Mouse (Mus musculus) brown adipose tissue, adult 24 weeks (tissue): ENCODE data around the gene Acox3. TPM values are rescaled to one million over a fixed set of nuclear protein-coding genes. Genes with fewer than 3 reads are reported as not detected.

ENCODE experiments used
- H3K27ac ChIP-seq: fragments of 200-500 bp; replicated peaks from 2 replicates; pipeline ENCODE4 v1.5.1; 2012; ENCODE audit warnings: low read depth, mild to moderate bottlenecking, low read length
- H3K4me1 ChIP-seq: fragments of 200-500 bp; 2 replicates; pipeline ENCODE4 v1.6.1; 2012; ENCODE audit warnings: low read length, mixed read lengths; ENCODE audit not compliant: control insufficient read depth, insufficient read depth, insufficient read length
- H3K4me3 ChIP-seq: fragments of 200-500 bp; 2 replicates; pipeline ENCODE4 v1.5.1; 2012; ENCODE audit warnings: low read depth, mild to moderate bottlenecking, low read length, moderate library complexity; ENCODE audit not compliant: insufficient read depth
- polyA plus RNA-seq: library from polyadenylated mRNA; stranded (reverse); fragments of >200 nt; gene quantifications from 2 replicates; pipeline ENCODE4 v1.2.4, GENCODE M21; 2012; ENCODE audit not compliant: missing spikeins, insufficient read depth, insufficient read length

The Acox3 gene
- polyA plus RNA-seq, 1 experiment: 24.1 TPM

GRCm38 (mm10) chr5:35616943-35617342 is 34.1 kb downstream of the Acox3 start:
- no peak overlapping the region for H3K4me3 ChIP-seq
- no peak overlapping the region for H3K27ac ChIP-seq
- H3K4me1 ChIP-seq: peaks cover 4% of the 10 kb centered on the region; the same call in 1 of the 2 replicates

GRCm38 (mm10) chr5:35621114-35621513 is 38.3 kb downstream of the Acox3 start:
- peaks cover 14% of the 10 kb centered on the region for H3K4me1 ChIP-seq
- no peak overlapping the region for H3K4me3 ChIP-seq
- no peak overlapping the region for H3K27ac ChIP-seq

- no peak overlapping the region for H3K4me3 ChIP-seq
- H3K27ac ChIP-seq: no peak overlapping the region
- H3K4me1 ChIP-seq: peaks cover 14% of the 10 kb centered on the region
These were observed 41.0 kb downstream of the Acox3 start for GRCm38 (mm10) chr5:35623831-35624230.

- Histone ChIP-seq H3K27ac (peak overlapping the region; percentile 39), H3K4me3 (no peak overlapping the region), H3K4me1 (peaks cover 14% of the 10 kb centered on the region)
These were observed 42.0 kb downstream of the Acox3 start for GRCm38 (mm10) chr5:35624751-35625239.

GRCm38 (mm10) chr5:35626408-35626807 is 43.6 kb downstream of the Acox3 start:
- Histone ChIP-seq H3K4me3 (no peak overlapping the region), H3K4me1 (peaks cover 14% of the 10 kb centered on the region), H3K27ac (no peak overlapping the region)

- H3K4me1 ChIP-seq: peaks cover 15% of the 10 kb centered on the region
- H3K27ac ChIP-seq: no peak overlapping the region
- no peak overlapping the region for H3K4me3 ChIP-seq
These were observed 44.5 kb downstream of the Acox3 start for GRCm38 (mm10) chr5:35627307-35627840.

GRCm38 (mm10) chr5:35628685-35629084 is 45.8 kb downstream of the Acox3 start:
- H3K27ac ChIP-seq: no peak overlapping the region

GRCm38 (mm10) chr5:35629333-35629732 is 46.5 kb downstream of the Acox3 start:
- Histone ChIP-seq H3K4me1 (peaks cover 11% of the 10 kb centered on the region), H3K27ac (no peak overlapping the region), H3K4me3 (no peak overlapping the region)

More at GRCm38 (mm10) chr5:35628685-35629084, 45.8 kb downstream of the Acox3 start:
- Histone ChIP-seq H3K4me1 (peaks cover 17% of the 10 kb centered on the region), H3K4me3 (no peak overlapping the region)

GRCm38 (mm10) chr5:35630706-35631105 is 47.9 kb downstream of the Acox3 start:
- H3K4me1 ChIP-seq: peaks cover 4% of the 10 kb centered on the region; the same call in 1 of the 2 replicates
- no peak overlapping the region for H3K27ac ChIP-seq
- H3K4me3 ChIP-seq: no peak overlapping the region

GRCm38 (mm10) chr5:35631224-35631623 is 48.4 kb downstream of the Acox3 start:
- Histone ChIP-seq H3K4me3 (no peak overlapping the region), H3K27ac (no peak overlapping the region), H3K4me1 (peaks cover 4% of the 10 kb centered on the region)

- Histone ChIP-seq H3K27ac (no peak overlapping the region), H3K4me1 (peaks cover 10% of the 10 kb centered on the region), H3K4me3 (no peak overlapping the region)
These were observed 48.9 kb downstream of the Acox3 start for GRCm38 (mm10) chr5:35631755-35632154.

- peaks cover 12% of the 10 kb centered on the region for H3K4me1 ChIP-seq
- H3K4me3 ChIP-seq: no peak overlapping the region
- no peak overlapping the region for H3K27ac ChIP-seq
These were observed 50.0 kb downstream of the Acox3 start for GRCm38 (mm10) chr5:35632841-35633240.

GRCm38 (mm10) chr5:35636016-35636415 is 53.2 kb downstream of the Acox3 start:
- Histone ChIP-seq H3K27ac (peak overlapping the region; percentile 33), H3K4me1 (peaks cover 12% of the 10 kb centered on the region)

GRCm38 (mm10) chr5:35641961-35642584 is 59.2 kb downstream of the Acox3 start:
- no peak overlapping the region for H3K27ac ChIP-seq
- H3K4me3 ChIP-seq: no peak overlapping the region
- H3K4me1 ChIP-seq: peaks cover 4% of the 10 kb centered on the region

More at GRCm38 (mm10) chr5:35636016-35636415, 53.2 kb downstream of the Acox3 start:
- H3K4me3 ChIP-seq: no peak overlapping the region

- peaks cover 16% of the 10 kb centered on the region for H3K4me1 ChIP-seq
- no peak overlapping the region for H3K27ac ChIP-seq
- no peak overlapping the region for H3K4me3 ChIP-seq
These were observed 60.7 kb downstream of the Acox3 start for GRCm38 (mm10) chr5:35643401-35644048.
